Mouse (Mus musculus) heart, embryonic 16.5 days (tissue): Measurements from ENCODE around the gene 2210016L21Rik. TPM values are rescaled to one million over a fixed set of nuclear protein-coding genes. Genes with fewer than 3 reads are reported as not detected.

Source experiments
- ATAC-seq: fragments of 200-750 bp; cut with Nextera tagmentation; replicated peaks from 2 replicates; pipeline ENCODE4 v1.8.0; 2017; ENCODE audit warnings: moderate number of reproducible peaks; ENCODE audit not compliant: insufficient read depth, low FRiP score; ENCODE audit errors: extremely low read depth
- H3K27ac ChIP-seq: fragments of 300-500 bp; sonication (generic); 2 replicates; pipeline ENCODE4 v1.5.1; 2014; ENCODE audit warnings: mild to moderate bottlenecking, low read length, control low read depth, moderate library complexity
- H3K27me3 ChIP-seq: fragments of 300-500 bp; sonication (generic); 2 replicates; pipeline ENCODE4 v1.6.1; 2014; ENCODE audit warnings: low read length, mixed read lengths; ENCODE audit not compliant: control insufficient read depth, insufficient read depth
- H3K36me3 ChIP-seq: fragments of 300-500 bp; sonication (generic); 2 replicates; pipeline ENCODE4 v1.6.1; 2014; ENCODE audit not compliant: control insufficient read depth, insufficient read depth
- H3K4me1 ChIP-seq: fragments of 300-500 bp; sonication (generic); 2 replicates; pipeline ENCODE4 v1.6.1; 2014; ENCODE audit warnings: low read length, mixed read lengths; ENCODE audit not compliant: control insufficient read depth, insufficient read depth
- H3K4me2 ChIP-seq: fragments of 300-500 bp; sonication (generic); 2 replicates; pipeline ENCODE4 v1.6.1; 2014; ENCODE audit warnings: low read depth, mild to moderate bottlenecking, control low read depth, low read length
- H3K4me3 ChIP-seq: fragments of 300-500 bp; sonication (generic); 2 replicates; pipeline ENCODE4 v1.5.1; 2014; ENCODE audit warnings: mild to moderate bottlenecking, control low read depth, low read length
- H3K9ac ChIP-seq: fragments of 300-500 bp; sonication (generic); 2 replicates; pipeline ENCODE4 v1.6.1; 2014; ENCODE audit warnings: low read length, control low read depth
- H3K9me3 ChIP-seq: fragments of 300-500 bp; sonication (generic); replicated peaks from 2 replicates; pipeline ENCODE4 v1.6.1; 2016; ENCODE audit warnings: low read length; ENCODE audit not compliant: control insufficient read depth
- WGBS: fragments of 180-500 bp; shearing (Covaris S2); extraction: QIAGEN DNeasy Blood & Tissue Kit; methylation state at CpG from one replicate; pipeline ENCODE4 v1.1.7; 2014; 5-methylcytosine and 5-hydroxymethylcytosine counted together
- polyA plus RNA-seq: library from polyadenylated mRNA; unstranded; fragments of >200 nt; fragmentation: Nextera tagmentation; extraction: Ambion mirVana; gene quantifications from 2 replicates; pipeline ENCODE4 v1.2.1, GENCODE M21; 2015

Gene 2210016L21Rik
- polyA plus RNA-seq, 1 experiment from 2014 or later = 32.6 TPM

- Histone ChIP-seq H3K36me3 (peaks cover 24% of the 10 kb centered on the region), H3K4me3 (no peak overlapping the region), H3K4me1 (peaks cover 9% of the 10 kb centered on the region), H3K9ac (no peak overlapping the region), H3K4me2 (no peak overlapping the region), H3K27me3 (no peaks in the 10 kb centered on the region; the same call in 1 of the 2 replicates), H3K27ac (no peak overlapping the region), H3K9me3 (no peaks in the 10 kb centered on the region)
- ATAC-seq = no peak
- WGBS = 70% methylated on average over 12 of the region's 12 CpGs
Measured at GRCm38 (mm10) chr5:114950669-114951068, 8.7 kb downstream of the 2210016L21Rik start.

GRCm38 (mm10) chr5:114951279-114951880, 9.4 kb downstream of the 2210016L21Rik start:
- H3K9ac ChIP-seq = no peak overlapping the region
- peaks cover 9% of the 10 kb centered on the region for H3K4me1 ChIP-seq
- no peaks in the 10 kb centered on the region for H3K9me3 ChIP-seq
- H3K4me3 ChIP-seq = no peak overlapping the region
- 77% methylated on average over 21 of the region's 21 CpGs for WGBS
- H3K36me3 ChIP-seq = peaks cover 17% of the 10 kb centered on the region
- 0 out of 2 replicates have a peak, but pooled peaks have one; percentile 12 for ATAC-seq
- no peak overlapping the region for H3K27ac ChIP-seq
- H3K4me2 ChIP-seq = no peak overlapping the region
- H3K27me3 ChIP-seq = no peaks in the 10 kb centered on the region; the same call in 1 of the 2 replicates

- H3K27me3 ChIP-seq = no peaks in the 10 kb centered on the region; the same call in 1 of the 2 replicates
- peaks cover 9% of the 10 kb centered on the region for H3K4me1 ChIP-seq
- H3K27ac ChIP-seq = no peak overlapping the region
- H3K4me3 ChIP-seq = no peak overlapping the region
- no peaks in the 10 kb centered on the region for H3K9me3 ChIP-seq
- WGBS = 76% methylated on average over 14 of the region's 14 CpGs
- H3K36me3 ChIP-seq = peaks cover under 1% of the 10 kb centered on the region; the same call in 1 of the 2 replicates
- ATAC-seq = no peak
- H3K4me2 ChIP-seq = no peak overlapping the region
- H3K9ac ChIP-seq = no peak overlapping the region
Measured at GRCm38 (mm10) chr5:114953326-114953725, 11.4 kb downstream of the 2210016L21Rik start.

- no peaks in the 10 kb centered on the region for H3K36me3 ChIP-seq
- ATAC-seq = no peak
- 79% methylated on average over 5 of the region's 5 CpGs for WGBS
- no peak overlapping the region for H3K27ac ChIP-seq
- no peak overlapping the region for H3K4me2 ChIP-seq
- H3K4me1 ChIP-seq = no peaks in the 10 kb centered on the region
- no peak overlapping the region for H3K9ac ChIP-seq
- peaks cover 5% of the 10 kb centered on the region for H3K9me3 ChIP-seq
- peaks cover 2% of the 10 kb centered on the region for H3K27me3 ChIP-seq
- no peak overlapping the region for H3K4me3 ChIP-seq
Measured at GRCm38 (mm10) chr5:114958069-114958468, 16.1 kb downstream of the 2210016L21Rik start.

GRCm38 (mm10) chr5:114961590-114962360, 19.8 kb downstream of the 2210016L21Rik start:
- Histone ChIP-seq H3K9me3 (peaks cover 5% of the 10 kb centered on the region), H3K4me3 (no peak overlapping the region), H3K27ac (no peak overlapping the region), H3K9ac (no peak overlapping the region), H3K4me1 (peaks cover 6% of the 10 kb centered on the region; the same call in 1 of the 2 replicates), H3K27me3 (peaks cover 2% of the 10 kb centered on the region; the same call in 1 of the 2 replicates), H3K4me2 (no peak overlapping the region), H3K36me3 (no peaks in the 10 kb centered on the region)
- ATAC-seq = no peak
- 37% methylated on average over 4 of the region's 4 CpGs for WGBS

GRCm38 (mm10) chr5:114964315-114964966, 22.5 kb downstream of the 2210016L21Rik start:
- no peaks in the 10 kb centered on the region for H3K9me3 ChIP-seq
- peaks cover 20% of the 10 kb centered on the region for H3K27me3 ChIP-seq
- no peaks in the 10 kb centered on the region for H3K36me3 ChIP-seq
- no peak overlapping the region for H3K4me3 ChIP-seq
- 43% methylated on average over 7 of the region's 7 CpGs for WGBS
- H3K9ac ChIP-seq = no peak overlapping the region
- H3K4me1 ChIP-seq = peaks cover 6% of the 10 kb centered on the region; the same call in 1 of the 2 replicates
- ATAC-seq = 0 out of 2 replicates have a peak, but pooled peaks have one; percentile 49
- peak overlapping the region; percentile 30; the same call in 1 of the 2 replicates for H3K27ac ChIP-seq
- peak overlapping the region; percentile 11; the same call in 1 of the 2 replicates for H3K4me2 ChIP-seq

GRCm38 (mm10) chr5:114964967-114965898, 23.3 kb downstream of the 2210016L21Rik start:
- Histone ChIP-seq H3K4me1 (peaks cover 6% of the 10 kb centered on the region; the same call in 1 of the 2 replicates), H3K9ac (no peak overlapping the region), H3K4me3 (no peak overlapping the region), H3K9me3 (no peaks in the 10 kb centered on the region), H3K27me3 (peaks cover 21% of the 10 kb centered on the region), H3K27ac (no peak overlapping the region), H3K36me3 (no peaks in the 10 kb centered on the region), H3K4me2 (no peak overlapping the region)
- no peak for ATAC-seq
- 45% methylated on average over 17 of the region's 17 CpGs for WGBS

GRCm38 (mm10) chr5:114967523-114968268, 25.7 kb downstream of the 2210016L21Rik start:
- Histone ChIP-seq H3K9me3 (no peaks in the 10 kb centered on the region), H3K36me3 (no peaks in the 10 kb centered on the region), H3K9ac (no peak overlapping the region), H3K4me3 (no peak overlapping the region), H3K4me1 (peaks cover 6% of the 10 kb centered on the region; the same call in 1 of the 2 replicates), H3K4me2 (no peak overlapping the region), H3K27me3 (peaks cover 21% of the 10 kb centered on the region), H3K27ac (no peak overlapping the region)
- 23% methylated on average over 14 of the region's 14 CpGs for WGBS
- ATAC-seq = no peak
